ENCODE assay signal across 27 mouse cellular contexts in genomic region chr1:106126601-106127000, GRCm38 (mm10). TPM values are rescaled to one million over a fixed set of nuclear protein-coding genes. Genes with fewer than 3 reads are reported as not detected.
DNase-seq lines count a peak whose midpoint lies in the region; ATAC-seq lines count a peak whose summit lies in the region.
"Had no signal": no experiment of that assay in that cellular context is flagged by ENCODE, and none has a peak within 500 bp of the region (broad histone marks: within the 10 kb centered on the region; RNA-seq: fewer than 3 reads in every experiment).

No protein-coding gene starts in this region.

- H3K9me3 ChIP-seq in forebrain, embryonic 16.5 days (ENCODE audit: control insufficient read depth, low read length) = no peaks in the 10 kb centered on the region
- H3K9me3 ChIP-seq: embryonic facial prominence, embryonic 10.5 days; hindbrain, embryonic 12.5 days; limb, embryonic 10.5 days; liver, embryonic 15.5 days; lung, embryonic 15.5 days; midbrain, embryonic 10.5 days; neural tube, embryonic 13.5 days had no signal

- WGBS in forebrain, embryonic 16.5 days = 84% methylated on average over 3 of the region's 3 CpGs

- no peaks in the 10 kb centered on the region for H3K4me1 ChIP-seq in forebrain, embryonic 16.5 days (replicated peaks; ENCODE audit: control insufficient read depth, insufficient read depth, low read length)
- H3K4me1 ChIP-seq: hindbrain, embryonic 12.5 days; limb, embryonic 10.5 days; liver, embryonic 15.5 days; lung, embryonic 15.5 days; midbrain, embryonic 10.5 days had no signal

- peak; percentile 98 for ATAC-seq in frontal cortex, adult (ENCODE audit: low TSS enrichment)
- peak; percentile 82 for ATAC-seq in forebrain, embryonic 16.5 days
- no peak for ATAC-seq in megakaryocyte-erythroid progenitor cell, adult 5-6 weeks (replicated peaks; ENCODE audit: low FRiP score, low TSS enrichment, poor library complexity, severe bottlenecking)
- ATAC-seq: intestine, postnatal 0 days; midbrain, embryonic 16.5 days had no signal

- no peaks in the 10 kb centered on the region for H3K27me3 ChIP-seq in forebrain, embryonic 16.5 days (replicated peaks; ENCODE audit: control insufficient read depth, insufficient read depth, low read length)
- H3K27me3 ChIP-seq: hindbrain, embryonic 12.5 days; liver, embryonic 15.5 days; lung, embryonic 15.5 days; neural tube, embryonic 13.5 days had no signal

- no peak overlapping the region for H3K4me3 ChIP-seq in forebrain, embryonic 16.5 days (replicated peaks; ENCODE audit: low read length)
- H3K4me3 ChIP-seq: embryonic facial prominence, embryonic 10.5 days; heart, adult 2 months; hindbrain, embryonic 12.5 days; limb, embryonic 10.5 days; liver, embryonic 15.5 days; lung, embryonic 15.5 days; midbrain, embryonic 10.5 days; myocyte; neural tube, embryonic 13.5 days had no signal

- no peaks in the 10 kb centered on the region for H3K36me3 ChIP-seq in forebrain, embryonic 16.5 days (ENCODE audit: control insufficient read depth, insufficient read depth)
- H3K36me3 ChIP-seq: embryonic facial prominence, embryonic 10.5 days; hindbrain, embryonic 12.5 days; limb, embryonic 10.5 days; liver, embryonic 15.5 days; lung, embryonic 15.5 days; midbrain, embryonic 10.5 days; neural tube, embryonic 13.5 days had no signal

- no peak overlapping the region for H3K4me2 ChIP-seq in forebrain, embryonic 16.5 days (ENCODE audit: low read length)
- H3K4me2 ChIP-seq: hindbrain, embryonic 12.5 days; liver, embryonic 15.5 days; lung, embryonic 15.5 days; neural tube, embryonic 13.5 days had no signal

- H3K27ac ChIP-seq in forebrain, embryonic 16.5 days (ENCODE audit: low read length) = no peak overlapping the region
- H3K27ac ChIP-seq: embryonic facial prominence, embryonic 10.5 days; heart, adult 2 months; hindbrain, embryonic 12.5 days; limb, embryonic 10.5 days; liver, embryonic 15.5 days; lung, embryonic 15.5 days; macrophage; midbrain, embryonic 10.5 days; neural tube, embryonic 13.5 days had no signal

- DNase-seq in frontal cortex, postnatal 25 days (ENCODE audit: low spot score in 2 of 2) = no peak
- peak; percentile 19 to 60 for DNase-seq in left cerebral cortex, postnatal 14 days (ENCODE audit: low spot score in 2 of 2)
- DNase-seq in left cerebral cortex, postnatal 4 days = no peak
- peak; percentile 16 to 29 for DNase-seq in right cerebral cortex, postnatal 36 days (ENCODE audit: low spot score in 2 of 2)
- DNase-seq: adrenal gland, postnatal 25 days; cerebellum, adult 11 months; cerebellum, adult 9-11 months; gastrocnemius, postnatal 14 days; heart, adult 2 months; kidney, postnatal 25 days; liver; retina, postnatal 1 day; spleen, adult 18-20 months had no signal

- H3K9ac ChIP-seq in forebrain, embryonic 16.5 days (replicated peaks; ENCODE audit: low read depth, low read length) = no peak overlapping the region
- H3K9ac ChIP-seq: hindbrain, embryonic 12.5 days; liver, embryonic 15.5 days; lung, embryonic 15.5 days; neural tube, embryonic 13.5 days had no signal

- intact Hi-C loops in left cerebral cortex, postnatal 14 days (cut with DNase I) = no loop called here
- intact Hi-C loops in left cerebral cortex, postnatal 4 days (cut with DNase I) = no loop called here

RNA-seq across cellular contexts. Expression of gene Phlpp1, which starts 45.0 kb away (rescaled TPM):
- 10 to 100 TPM; 53.7 to 54.7 TPM for total RNA-seq in left cerebral cortex, postnatal 14 days (2021)
- total RNA-seq in left cerebral cortex, postnatal 4 days (2021) = 10 to 100 TPM; 49.7 to 51.1 TPM
- 7.0 and 7.7 TPM in 2 replicates for polyA plus RNA-seq in forebrain, embryonic 16.5 days (2015; fragmentation: Nextera tagmentation; extraction: Ambion mirVana)
- 2.1 and 7.1 TPM in 2 replicates for total RNA-seq in megakaryocyte-erythroid progenitor cell, adult 5-6 weeks (2014; fragmentation: Nextera tagmentation)
- 1.6 and 2.3 TPM in 2 replicates for total RNA-seq in megakaryocyte-erythroid progenitor cell, adult 5-6 weeks (2017)

Comparison
In these comparisons a context has a peak if more than half of its experiments do, and no peak if none do; other contexts are left out.
1. DNase-seq: peak in left cerebral cortex, postnatal 14 days (2 of 2) and right cerebral cortex, postnatal 36 days (2 of 2); none in frontal cortex, postnatal 25 days (0 of 2) and left cerebral cortex, postnatal 4 days (single experiment).
2. RNA of gene Phlpp1, which starts 45.0 kb away (total RNA-seq): 53.7 to 54.7 TPM in left cerebral cortex, postnatal 14 days and 49.7 to 51.1 TPM in left cerebral cortex, postnatal 4 days; 1.6 to 7.1 TPM in megakaryocyte-erythroid progenitor cell, adult 5-6 weeks; every median in the first group is over 4 times any median in the second.